Mouse (Mus musculus): ENCODE measurements at regions not wholly inside any gene's neighbourhood (a gene's known extent, or its start where the extent isn't known, plus 50 kb on each side); places are given as distances from the start of the nearest gene placed in this dataset.

DNA sequence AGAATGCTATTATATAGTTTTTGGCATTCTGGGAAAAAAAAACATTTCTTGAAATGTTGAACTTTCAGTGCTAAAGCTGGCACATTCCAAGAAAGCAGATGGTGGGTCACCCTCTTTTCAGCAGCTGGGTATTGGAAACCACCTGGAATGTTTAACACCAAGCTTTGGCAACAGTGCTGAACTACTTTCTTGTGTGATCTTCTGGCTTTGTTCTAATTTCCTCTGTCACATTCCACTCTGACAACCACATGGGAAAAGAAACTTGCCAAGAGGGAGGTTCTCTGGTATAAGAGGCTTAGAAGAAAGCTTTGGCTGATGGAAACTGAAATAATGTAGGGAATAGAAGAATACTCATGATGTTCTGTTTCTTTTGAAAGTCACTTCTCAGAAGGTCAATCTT, 920.4 kb upstream of the Tenm4 start:
- no peak for DNase-seq (ENCODE audit: low spot score)

DNA sequence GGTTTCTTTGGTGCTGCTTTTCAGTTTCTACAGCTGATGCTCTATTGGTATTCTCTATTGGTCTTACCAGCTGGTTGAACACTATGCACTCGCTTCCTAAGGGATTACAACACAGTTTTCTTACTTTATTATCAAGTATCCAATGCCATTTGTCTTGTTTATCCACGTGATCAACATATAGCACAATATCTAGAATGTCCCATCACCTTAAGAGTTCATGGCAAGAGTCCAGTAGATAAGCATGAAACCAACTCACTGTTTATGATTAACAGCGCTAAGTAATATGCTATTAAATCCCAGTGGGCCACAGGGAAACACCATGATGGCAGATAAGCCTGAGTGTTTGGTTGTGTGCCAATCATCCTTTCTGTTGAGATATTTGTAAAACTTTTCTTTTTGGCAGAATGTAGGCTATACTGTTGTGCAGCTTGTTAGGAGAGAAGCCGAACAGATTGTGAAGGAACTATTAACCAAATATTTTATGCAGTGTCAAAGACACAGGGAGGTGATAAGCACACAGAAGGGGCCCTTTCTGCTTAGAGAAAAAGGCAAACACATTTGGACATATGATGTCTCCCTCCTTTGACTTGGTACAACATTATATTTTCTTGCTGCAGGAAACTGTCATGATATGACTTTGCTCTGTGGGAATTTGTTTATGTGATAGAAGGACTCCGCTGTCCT, 917.0 kb upstream of the Tenm4 start:
- no peak for DNase-seq (ENCODE audit: low spot score)

GRCm38 (mm10) chr7:95254913-95255312, 916.1 kb upstream of the Tenm4 start:
- DNase-seq (ENCODE audit: low spot score), result no peak

- DNase-seq (ENCODE audit: low spot score), result no peak
Measured at GRCm38 (mm10) chr7:95255699-95256098, 915.3 kb upstream of the Tenm4 start.

DNA sequence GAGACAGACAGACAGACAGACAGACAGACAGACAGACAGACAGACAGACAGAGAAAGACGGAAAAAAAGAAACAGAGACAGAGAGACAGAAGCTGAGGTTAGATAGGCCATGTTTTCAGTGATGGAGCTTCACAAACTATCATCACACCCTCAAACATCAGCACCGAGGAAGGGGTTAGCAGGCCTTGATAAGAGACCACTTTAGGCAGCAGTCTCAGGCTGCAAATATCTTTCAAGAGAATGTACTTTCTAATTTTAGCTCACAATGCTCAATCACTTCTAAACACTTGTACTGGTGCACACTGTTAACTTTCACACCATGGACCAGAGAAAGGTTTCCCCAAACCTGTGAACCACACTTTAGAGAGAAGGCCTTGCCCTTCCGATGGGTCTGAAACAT, 908.1 kb upstream of the Tenm4 start:
- DNase-seq (ENCODE audit: low spot score), result no peak

- no peak for DNase-seq (ENCODE audit: low spot score)
Measured at GRCm38 (mm10) chr7:95277237-95277636, 893.8 kb upstream of the Tenm4 start.

DNA sequence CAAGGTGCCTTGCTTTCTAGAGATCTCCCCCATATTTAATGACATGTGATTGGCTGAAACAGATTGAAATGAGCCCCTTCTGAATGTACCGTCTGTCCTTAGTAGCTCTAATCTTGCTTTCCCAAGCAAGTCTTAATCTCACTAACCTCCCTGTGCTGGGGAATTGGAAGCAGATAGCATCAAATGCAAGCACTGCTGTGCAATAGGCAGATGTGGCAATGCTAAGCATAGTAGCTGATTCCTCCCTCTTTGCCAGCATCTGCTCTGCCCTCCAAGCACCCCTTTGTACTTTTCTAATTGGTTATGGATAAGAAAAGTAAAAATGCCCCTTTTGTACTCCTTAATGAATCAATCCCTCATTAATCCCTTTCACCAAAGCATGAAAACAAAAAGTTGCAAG, 857.4 kb upstream of the Tenm4 start:
- no peak for DNase-seq (ENCODE audit: low spot score)

- no peak for DNase-seq (ENCODE audit: low spot score)
Measured at GRCm38 (mm10) chr7:95323084-95323483, 848.0 kb upstream of the Tenm4 start.

DNA sequence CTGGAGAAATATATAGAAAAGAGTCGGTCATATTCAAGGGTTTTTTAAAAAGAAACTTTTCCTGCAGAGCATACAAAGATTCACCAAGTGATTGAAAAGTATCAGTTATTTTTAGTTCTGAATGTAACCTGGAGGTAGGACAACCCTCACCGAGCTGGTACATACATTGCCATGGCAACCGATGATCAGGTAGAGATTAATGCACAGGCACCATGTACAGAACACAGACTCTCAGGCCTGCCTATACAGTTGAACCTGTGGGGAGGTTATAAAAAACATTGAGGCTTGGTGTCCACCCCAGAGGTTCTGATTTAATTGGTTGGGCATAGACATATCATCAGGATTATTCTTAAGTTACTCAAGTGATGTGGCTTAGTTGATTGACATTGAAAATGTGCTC, 846.1 kb upstream of the Tenm4 start:
- no peak for DNase-seq (ENCODE audit: low spot score)

DNA sequence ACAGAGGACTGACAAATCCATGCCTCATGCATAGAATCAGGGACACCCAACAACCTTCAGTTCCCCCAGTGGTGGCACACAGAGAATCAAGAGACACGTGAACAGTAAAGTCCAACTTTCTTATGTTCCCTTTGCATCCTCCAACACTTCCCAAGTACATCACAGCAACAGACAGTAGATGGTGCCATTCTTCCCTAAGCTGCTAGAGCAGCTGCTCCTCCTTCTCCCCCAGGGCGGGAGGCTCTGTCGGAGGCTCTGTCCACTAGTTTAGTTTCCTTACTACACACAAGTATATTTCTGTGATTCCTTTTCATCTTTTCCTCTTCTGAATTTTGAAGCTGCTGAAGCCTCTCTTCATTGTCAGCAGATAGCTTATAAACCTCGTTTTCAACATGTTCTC, 839.0 kb upstream of the Tenm4 start:
- DNase-seq (ENCODE audit: low spot score), result peak; percentile 23

GRCm38 (mm10) chr7:95350185-95350803, 820.8 kb upstream of the Tenm4 start:
- peak; percentile 7 for DNase-seq (ENCODE audit: low spot score)

- no peak for DNase-seq (ENCODE audit: low spot score)
Measured at GRCm38 (mm10) chr7:95350804-95351199, 820.2 kb upstream of the Tenm4 start.

GRCm38 (mm10) chr7:95351337-95351736, 819.7 kb upstream of the Tenm4 start:
- DNase-seq (ENCODE audit: low spot score), result no peak

- no peak for DNase-seq (ENCODE audit: low spot score)
Measured at GRCm38 (mm10) chr7:95352133-95352532, 818.9 kb upstream of the Tenm4 start.

DNA sequence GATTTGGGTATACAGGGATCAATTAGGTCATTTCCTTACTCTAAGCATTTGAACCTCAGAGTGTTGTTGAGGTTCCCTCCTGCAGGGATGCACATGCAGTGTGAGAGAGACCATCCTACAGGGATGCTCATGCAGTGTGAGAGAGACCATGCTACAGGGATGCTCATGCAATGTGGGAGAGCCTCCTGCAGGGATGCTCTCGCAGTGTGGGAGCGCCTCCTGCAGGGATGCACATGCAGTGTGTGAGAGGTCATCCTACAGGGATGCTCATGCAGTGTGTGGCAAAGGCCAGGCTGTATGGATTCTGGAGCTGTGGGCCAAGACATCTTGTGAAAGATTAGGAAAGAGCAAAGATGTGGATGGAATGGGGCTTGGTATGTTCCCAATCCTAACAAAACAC, 816.1 kb upstream of the Tenm4 start:
- peak; percentile 13 for DNase-seq (ENCODE audit: low spot score)

- no peak for DNase-seq (ENCODE audit: low spot score)
Measured at GRCm38 (mm10) chr7:95358732-95359131, 812.3 kb upstream of the Tenm4 start.

DNA sequence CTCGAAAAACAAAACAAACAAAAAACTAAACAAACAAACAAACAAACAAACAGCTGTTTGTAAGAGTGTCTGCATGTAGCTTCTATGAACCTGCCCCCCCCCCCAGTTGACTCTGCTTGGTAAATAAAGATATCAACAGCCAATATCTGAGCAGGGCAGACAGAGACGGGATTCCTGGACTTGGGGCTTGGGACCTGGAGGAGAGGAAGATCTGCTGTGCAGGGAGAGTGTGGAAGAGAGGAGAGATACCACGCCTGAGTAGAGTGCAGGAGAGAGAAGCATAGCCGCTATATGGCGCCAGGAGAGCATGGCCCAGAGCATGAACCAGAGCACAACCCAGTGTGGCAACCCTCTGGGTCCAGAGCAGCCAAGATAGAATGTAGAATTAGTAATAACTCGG, 811.9 kb upstream of the Tenm4 start:
- DNase-seq (ENCODE audit: low spot score), result no peak

All from embryo, embryonic 10.5 days (tissue).